Mouse (Mus musculus) limb, embryonic 14.5 days (tissue): ENCODE results near the gene Prr36. TPM values are rescaled to one million over a fixed set of nuclear protein-coding genes. Genes with fewer than 3 reads are reported as not detected.

Source experiments
- ATAC-seq: fragments of 200-750 bp; cut with Nextera tagmentation; 2 replicates; pipeline ENCODE4 v1.8.0; 2017; ENCODE audit warnings: low read depth, moderate number of reproducible peaks, moderate TSS enrichment; ENCODE audit not compliant: low FRiP score
- DNase-seq: peaks from one replicate; pipeline ENCODE4 v3.0.0-alpha.2; 2015; ENCODE audit warnings: low spot score
- H3K27ac ChIP-seq: fragments of 300-500 bp; sonication (generic); replicated peaks from 2 replicates; pipeline ENCODE4 v1.5.1; 2014; ENCODE audit warnings: low read depth, mild to moderate bottlenecking, low read length, moderate library complexity, mixed read lengths
- H3K27me3 ChIP-seq: fragments of 300-500 bp; sonication (generic); 2 replicates; pipeline ENCODE4 v1.6.1; 2014; ENCODE audit warnings: low read length, mixed read lengths; ENCODE audit not compliant: control insufficient read depth, insufficient read depth
- H3K36me3 ChIP-seq: fragments of 300-500 bp; sonication (generic); 2 replicates; pipeline ENCODE4 v1.6.1; 2014; ENCODE audit warnings: mild to moderate bottlenecking, low read length, moderate library complexity, mixed read lengths; ENCODE audit not compliant: control insufficient read depth, insufficient read depth
- H3K4me1 ChIP-seq: fragments of 300-500 bp; sonication (generic); 2 replicates; pipeline ENCODE4 v1.6.1; 2014; ENCODE audit warnings: antibody characterized with exemption, low read length, mixed read lengths; ENCODE audit not compliant: control insufficient read depth, insufficient read depth
- H3K4me2 ChIP-seq: fragments of 300-500 bp; sonication (generic); replicated peaks from 2 replicates; pipeline ENCODE4 v1.6.1; 2014; ENCODE audit warnings: low read depth, mild to moderate bottlenecking, low read length, moderate library complexity; ENCODE audit not compliant: severe bottlenecking
- H3K4me3 ChIP-seq: fragments of 300-500 bp; sonication (generic); replicated peaks from 2 replicates; pipeline ENCODE4 v1.5.1; 2014; ENCODE audit warnings: low read length
- H3K9ac ChIP-seq: fragments of 300-500 bp; sonication (generic); 2 replicates; pipeline ENCODE4 v1.6.1; 2014; ENCODE audit warnings: mild to moderate bottlenecking, low read depth, low read length, moderate library complexity; ENCODE audit not compliant: severe bottlenecking
- H3K9me3 ChIP-seq: fragments of 300-500 bp; sonication (generic); 2 replicates; pipeline ENCODE4 v1.6.1; 2016; ENCODE audit warnings: low read length; ENCODE audit not compliant: control insufficient read depth
- POLR2A ChIP-seq: fragments of 200-500 bp; IDR thresholded peaks from 2 replicates; pipeline ENCODE4 v1.8.0; 2012; ENCODE audit warnings: inconsistent platforms, mild to moderate bottlenecking, moderate library complexity, borderline replicate concordance; ENCODE audit not compliant: insufficient read depth, insufficient read length; ENCODE audit errors: extremely low read depth
- WGBS: fragments of 180-500 bp; shearing (Covaris S2); extraction: QIAGEN DNeasy Blood & Tissue Kit; methylation state at CpG from one replicate; pipeline ENCODE4 v1.1.7; 2014; 5-methylcytosine and 5-hydroxymethylcytosine counted together
- polyA plus RNA-seq, 2 experiments: library from polyadenylated mRNA; depleted of rRNA in 1 of 2; stranded (reverse) in 1 of 2; unstranded in 1 of 2; fragments of >200 nt; fragmentation: Nextera tagmentation in 1 of 2; extraction: Ambion mirVana in 1 of 2; gene quantifications; 2 replicates each; pipeline versions ENCODE4 v1.2.1 to v1.2.3; 2012 to 2014

Prr36 gene
- polyA plus RNA-seq, 2 experiments: 1.0 to 1.5 TPM

- no peak overlapping the region for H3K9ac ChIP-seq
- DNase-seq (peak; percentile 67), ATAC-seq (peak; percentile 71; the same call in 1 of the 2 replicates)
- H3K4me3 ChIP-seq: no peak overlapping the region
- peaks cover 23% of the 10 kb centered on the region for H3K36me3 ChIP-seq
- TF ChIP-seq POLR2A: no peak
- no peaks in the 10 kb centered on the region for H3K27me3 ChIP-seq
- no peaks in the 10 kb centered on the region for H3K9me3 ChIP-seq
- H3K4me2 ChIP-seq: 0 out of 2 replicates have a peak overlapping the region, but pooled peaks have one; percentile 6
- 11% methylated on average over 16 of the region's 18 CpGs for WGBS
- H3K27ac ChIP-seq: no peak overlapping the region
- peaks cover 3% of the 10 kb centered on the region; the same call in 1 of the 2 replicates for H3K4me1 ChIP-seq
Observed at GRCm38 (mm10) chr8:4192807-4193587, 24.3 kb downstream of the Prr36 start.

DNA sequence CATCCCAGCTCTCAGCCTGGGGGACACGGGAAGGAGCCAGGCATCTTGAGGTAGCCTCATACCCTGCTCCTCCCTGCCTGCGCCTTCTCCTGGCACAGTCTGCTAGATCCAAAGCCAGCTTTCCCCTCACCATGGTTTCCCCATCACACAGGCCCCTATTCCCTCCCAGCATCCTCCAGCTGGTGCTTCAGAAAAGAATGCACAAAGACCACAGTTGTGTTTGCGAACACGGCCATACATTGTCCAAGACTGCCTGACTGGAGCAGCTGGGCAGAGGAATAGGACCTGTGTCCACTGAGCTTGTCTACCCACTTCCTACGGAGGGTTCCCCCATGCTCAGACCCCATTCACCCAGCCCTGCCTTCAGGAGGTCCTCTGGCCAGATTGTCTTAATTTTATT lies 25.0 kb downstream of the Prr36 start:
- H3K9me3 ChIP-seq: no peaks in the 10 kb centered on the region
- no peak overlapping the region for H3K4me3 ChIP-seq
- H3K4me2 ChIP-seq: no peak overlapping the region
- no peak overlapping the region for H3K9ac ChIP-seq
- H3K36me3 ChIP-seq: peaks cover 30% of the 10 kb centered on the region
- no peak overlapping the region for H3K27ac ChIP-seq
- no peak for DNase-seq
- peaks cover 3% of the 10 kb centered on the region; the same call in 1 of the 2 replicates for H3K4me1 ChIP-seq
- H3K27me3 ChIP-seq: no peaks in the 10 kb centered on the region
- TF ChIP-seq POLR2A: no peak
- no peak for ATAC-seq
- 56% methylated on average over 5 of the region's 5 CpGs for WGBS

DNA sequence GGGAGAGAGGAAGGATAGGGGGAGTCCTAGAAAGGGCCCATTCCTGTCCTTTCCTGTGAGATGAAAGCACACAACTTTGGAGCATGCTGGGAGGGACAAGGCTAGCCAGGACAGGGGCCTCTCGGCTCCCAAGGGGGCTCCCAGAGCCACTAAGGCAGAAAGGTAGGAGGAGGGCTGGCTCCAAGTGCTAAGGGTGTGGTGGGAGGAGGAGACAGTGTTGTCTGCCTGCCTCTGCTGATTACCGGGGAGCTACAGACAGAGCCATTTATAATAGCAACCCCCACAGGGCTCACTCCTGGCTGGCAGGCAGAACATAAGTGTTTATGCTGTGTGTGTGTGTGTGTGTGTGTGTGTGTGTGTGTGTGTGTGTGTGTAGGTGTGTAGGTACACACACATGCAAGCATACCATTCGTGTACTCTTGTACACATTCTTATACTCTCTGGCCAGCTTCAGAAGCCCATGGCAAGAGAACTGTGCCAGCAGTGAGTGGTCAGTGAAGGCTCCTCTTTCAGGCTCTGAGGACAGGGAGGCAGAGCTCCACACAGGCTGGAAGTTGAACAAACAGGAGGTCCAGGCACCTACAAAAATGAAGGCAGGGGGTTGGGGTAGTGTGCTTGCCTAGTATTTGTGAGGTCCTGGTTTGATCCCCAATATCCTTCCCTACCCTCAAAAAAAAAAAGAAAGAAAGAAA lies 28.1 kb downstream of the Prr36 start:
- peaks cover 49% of the 10 kb centered on the region for H3K36me3 ChIP-seq
- DNase-seq (no peak), ATAC-seq (no peak)
- H3K9me3 ChIP-seq: no peaks in the 10 kb centered on the region
- TF ChIP-seq POLR2A: no peak
- H3K4me2 ChIP-seq: no peak overlapping the region
- H3K9ac ChIP-seq: no peak overlapping the region
- H3K27ac ChIP-seq: no peak overlapping the region
- H3K4me3 ChIP-seq: no peak overlapping the region
- H3K27me3 ChIP-seq: no peaks in the 10 kb centered on the region
- H3K4me1 ChIP-seq: peaks cover 3% of the 10 kb centered on the region; the same call in 1 of the 2 replicates
- 36% methylated on average over 3 of the region's 3 CpGs for WGBS

- Histone ChIP-seq H3K36me3 (peaks cover 50% of the 10 kb centered on the region), H3K4me3 (no peak overlapping the region), H3K4me1 (peaks cover 3% of the 10 kb centered on the region; the same call in 1 of the 2 replicates), H3K9ac (no peak overlapping the region), H3K9me3 (no peaks in the 10 kb centered on the region), H3K27me3 (no peaks in the 10 kb centered on the region), H3K4me2 (no peak overlapping the region), H3K27ac (no peak overlapping the region)
- ATAC-seq (no peak), DNase-seq (no peak)
- TF ChIP-seq POLR2A: no peak
Observed at GRCm38 (mm10) chr8:4188605-4189004, 28.7 kb downstream of the Prr36 start.

DNA sequence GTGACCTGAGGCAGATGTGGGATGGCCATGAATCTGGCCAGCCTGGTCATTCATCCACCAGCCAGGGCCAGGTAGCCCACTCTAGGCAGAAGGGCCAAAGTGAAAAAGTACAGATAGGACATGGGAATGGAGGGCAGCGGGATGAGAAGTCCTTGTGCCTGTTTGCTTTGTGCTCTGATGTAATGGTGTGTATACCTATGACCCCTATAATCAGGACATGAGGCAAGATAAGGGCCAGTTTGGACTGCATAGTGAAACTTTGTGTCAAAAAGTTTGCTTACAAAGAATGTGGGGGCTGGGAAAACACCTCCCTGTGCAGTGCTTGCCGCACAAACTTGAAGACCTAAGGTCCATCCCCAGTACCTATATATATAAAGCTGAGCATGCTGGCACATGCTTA lies 31.1 kb downstream of the Prr36 start:
- no peak for DNase-seq
- Histone ChIP-seq H3K9me3 (no peaks in the 10 kb centered on the region), H3K4me1 (no peaks in the 10 kb centered on the region), H3K27me3 (no peaks in the 10 kb centered on the region), H3K4me2 (no peak overlapping the region), H3K9ac (no peak overlapping the region), H3K27ac (no peak overlapping the region), H3K4me3 (no peak overlapping the region), H3K36me3 (peaks cover 49% of the 10 kb centered on the region)
- 98% methylated on average over 2 of the region's 2 CpGs for WGBS
- no peak for ATAC-seq
- no peak for TF ChIP-seq POLR2A
